Mouse (Mus musculus) limb, embryonic 14.5 days (tissue): ENCODE results near the gene Cdan1. TPM values are rescaled to one million over a fixed set of nuclear protein-coding genes. Genes with fewer than 3 reads are reported as not detected.

ENCODE experiments used
- ATAC-seq: fragments of 200-750 bp; cut with Nextera tagmentation; 2 replicates; pipeline ENCODE4 v1.8.0; 2017; ENCODE audit warnings: low read depth, moderate number of reproducible peaks, moderate TSS enrichment; ENCODE audit not compliant: low FRiP score
- DNase-seq: peaks from one replicate; pipeline ENCODE4 v3.0.0-alpha.2; 2015; ENCODE audit warnings: low spot score
- H3K27ac ChIP-seq: fragments of 300-500 bp; sonication (generic); replicated peaks from 2 replicates; pipeline ENCODE4 v1.5.1; 2014; ENCODE audit warnings: low read depth, mild to moderate bottlenecking, low read length, moderate library complexity, mixed read lengths
- H3K27me3 ChIP-seq: fragments of 300-500 bp; sonication (generic); 2 replicates; pipeline ENCODE4 v1.6.1; 2014; ENCODE audit warnings: low read length, mixed read lengths; ENCODE audit not compliant: control insufficient read depth, insufficient read depth
- H3K36me3 ChIP-seq: fragments of 300-500 bp; sonication (generic); 2 replicates; pipeline ENCODE4 v1.6.1; 2014; ENCODE audit warnings: mild to moderate bottlenecking, low read length, moderate library complexity, mixed read lengths; ENCODE audit not compliant: control insufficient read depth, insufficient read depth
- H3K4me1 ChIP-seq: fragments of 300-500 bp; sonication (generic); 2 replicates; pipeline ENCODE4 v1.6.1; 2014; ENCODE audit warnings: antibody characterized with exemption, low read length, mixed read lengths; ENCODE audit not compliant: control insufficient read depth, insufficient read depth
- H3K4me2 ChIP-seq: fragments of 300-500 bp; sonication (generic); replicated peaks from 2 replicates; pipeline ENCODE4 v1.6.1; 2014; ENCODE audit warnings: low read depth, mild to moderate bottlenecking, low read length, moderate library complexity; ENCODE audit not compliant: severe bottlenecking
- H3K4me3 ChIP-seq: fragments of 300-500 bp; sonication (generic); replicated peaks from 2 replicates; pipeline ENCODE4 v1.5.1; 2014; ENCODE audit warnings: low read length
- H3K9ac ChIP-seq: fragments of 300-500 bp; sonication (generic); 2 replicates; pipeline ENCODE4 v1.6.1; 2014; ENCODE audit warnings: mild to moderate bottlenecking, low read depth, low read length, moderate library complexity; ENCODE audit not compliant: severe bottlenecking
- H3K9me3 ChIP-seq: fragments of 300-500 bp; sonication (generic); 2 replicates; pipeline ENCODE4 v1.6.1; 2016; ENCODE audit warnings: low read length; ENCODE audit not compliant: control insufficient read depth
- POLR2A ChIP-seq: fragments of 200-500 bp; IDR thresholded peaks from 2 replicates; pipeline ENCODE4 v1.8.0; 2012; ENCODE audit warnings: inconsistent platforms, mild to moderate bottlenecking, moderate library complexity, borderline replicate concordance; ENCODE audit not compliant: insufficient read depth, insufficient read length; ENCODE audit errors: extremely low read depth
- WGBS: fragments of 180-500 bp; shearing (Covaris S2); extraction: QIAGEN DNeasy Blood & Tissue Kit; methylation state at CpG from one replicate; pipeline ENCODE4 v1.1.7; 2014; 5-methylcytosine and 5-hydroxymethylcytosine counted together
- polyA plus RNA-seq, 2 experiments: library from polyadenylated mRNA; depleted of rRNA in 1 of 2; stranded (reverse) in 1 of 2; unstranded in 1 of 2; fragments of >200 nt; fragmentation: Nextera tagmentation in 1 of 2; extraction: Ambion mirVana in 1 of 2; gene quantifications; 2 replicates each; pipeline versions ENCODE4 v1.2.1 to v1.2.3; 2012 to 2014

Gene Cdan1
- polyA plus RNA-seq, 2 experiments = 11.3 to 37.8 TPM

DNA sequence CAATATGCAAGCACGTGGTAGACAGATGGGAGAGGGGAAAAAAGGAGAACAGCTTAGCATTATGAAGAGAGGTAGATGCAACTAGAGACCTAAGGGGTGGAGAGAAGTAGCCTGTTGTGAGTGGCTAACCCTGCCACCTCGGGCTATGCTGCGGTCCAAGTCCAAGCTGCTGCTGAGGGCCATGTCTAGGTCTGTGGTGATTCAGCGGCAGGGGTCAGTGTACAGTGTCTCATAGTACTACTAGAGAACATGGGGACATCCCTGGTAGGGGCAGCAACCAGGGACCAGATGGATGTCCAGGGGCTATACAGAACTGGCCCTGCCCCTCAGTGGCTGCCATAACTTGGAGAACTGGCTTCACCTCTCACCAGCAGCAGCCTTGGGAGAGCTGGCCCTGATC is 14.8 kb downstream of the Cdan1 start:
- no peak overlapping the region for H3K4me3 ChIP-seq
- H3K27ac ChIP-seq = no peak overlapping the region
- no peak overlapping the region for H3K4me2 ChIP-seq
- no peaks in the 10 kb centered on the region for H3K4me1 ChIP-seq
- no peaks in the 10 kb centered on the region for H3K36me3 ChIP-seq
- no peak for ATAC-seq
- no peak overlapping the region for H3K9ac ChIP-seq
- no peaks in the 10 kb centered on the region for H3K27me3 ChIP-seq
- WGBS = 94% methylated on average over 4 of the region's 4 CpGs
- no peak for TF ChIP-seq POLR2A
- H3K9me3 ChIP-seq = 0 out of 2 replicates have a peak, but pooled peaks cover 7% of the 10 kb centered on the region
- DNase-seq = no peak

DNA sequence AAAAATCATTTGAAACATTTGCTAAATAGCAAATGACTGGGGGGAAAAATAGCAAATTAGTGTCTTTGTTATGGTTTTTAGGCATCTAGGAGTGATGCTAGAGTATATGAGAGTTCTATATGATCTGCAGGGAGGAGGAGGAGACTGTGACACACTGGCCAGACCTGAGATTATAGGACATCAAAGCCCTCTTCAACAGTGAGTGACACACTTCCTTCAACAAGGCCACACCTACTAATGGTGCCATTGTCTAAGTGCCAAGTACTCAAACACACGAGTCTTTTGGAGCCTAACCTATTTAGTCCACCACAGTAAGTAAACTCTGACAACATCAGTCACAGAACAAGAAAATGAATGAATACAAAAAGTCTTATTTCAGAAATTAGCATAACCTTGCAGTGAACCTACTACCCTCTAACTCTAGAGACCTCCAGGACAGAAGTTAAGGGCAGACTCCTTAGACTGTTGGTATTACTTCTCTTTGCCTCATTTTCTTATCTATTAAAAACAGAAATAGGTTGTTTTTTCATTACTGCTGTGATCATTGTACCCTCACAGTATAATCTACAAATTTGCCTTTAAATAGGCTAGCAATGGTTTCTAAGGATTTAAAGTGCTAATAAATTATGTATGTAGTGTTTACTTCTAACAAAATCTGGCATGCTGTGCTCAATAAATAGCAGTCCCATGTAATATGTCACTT is 22.8 kb downstream of the Cdan1 start:
- ATAC-seq (no peak), DNase-seq (no peak)
- Histone ChIP-seq H3K27ac (no peak overlapping the region), H3K9ac (no peak overlapping the region), H3K9me3 (no peaks in the 10 kb centered on the region), H3K36me3 (no peaks in the 10 kb centered on the region), H3K4me3 (no peak overlapping the region), H3K4me1 (no peaks in the 10 kb centered on the region), H3K4me2 (no peak overlapping the region), H3K27me3 (no peaks in the 10 kb centered on the region)
- TF ChIP-seq POLR2A = no peak
- 63% methylated on average over 1 of the region's 1 CpGs for WGBS

DNA sequence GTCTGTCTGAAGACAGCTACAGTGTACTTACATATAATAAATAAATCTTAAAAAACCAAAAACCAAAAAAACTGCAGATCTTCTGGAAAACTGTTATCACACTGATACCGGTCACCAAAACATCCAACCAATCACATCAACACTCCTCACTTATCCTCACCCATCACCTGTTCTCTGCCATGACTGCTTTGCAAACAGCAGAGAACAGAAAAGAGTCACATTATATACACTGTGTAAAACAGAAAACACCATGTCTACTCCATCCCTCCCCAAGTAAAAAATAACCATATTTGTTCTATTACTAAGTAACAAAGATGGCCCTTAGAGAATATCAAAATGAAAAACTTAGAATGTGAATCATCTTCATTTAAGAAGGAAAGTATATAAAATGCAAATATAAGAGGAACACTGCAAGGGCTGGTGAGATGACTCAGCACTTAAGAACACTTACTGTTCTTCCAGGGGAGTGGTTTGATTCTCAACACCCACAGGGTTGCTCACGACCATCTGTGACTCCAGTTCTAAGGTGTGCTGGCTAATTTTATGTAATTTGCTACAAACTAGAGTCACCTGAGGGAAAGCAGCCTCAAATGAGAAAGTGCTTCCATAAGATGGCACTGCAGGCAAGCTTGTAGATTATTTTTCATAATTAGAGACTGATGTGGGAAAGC is 79.5 kb downstream of the Cdan1 start:
- Histone ChIP-seq H3K9me3 (no peaks in the 10 kb centered on the region), H3K4me1 (no peaks in the 10 kb centered on the region), H3K9ac (no peak overlapping the region), H3K36me3 (peaks cover 23% of the 10 kb centered on the region), H3K4me3 (no peak overlapping the region), H3K27ac (no peak overlapping the region), H3K4me2 (no peak overlapping the region), H3K27me3 (no peaks in the 10 kb centered on the region)
- WGBS = 89% methylated on average over 2 of the region's 2 CpGs
- ATAC-seq = no peak
- no peak for DNase-seq
- TF ChIP-seq POLR2A = no peak

DNA sequence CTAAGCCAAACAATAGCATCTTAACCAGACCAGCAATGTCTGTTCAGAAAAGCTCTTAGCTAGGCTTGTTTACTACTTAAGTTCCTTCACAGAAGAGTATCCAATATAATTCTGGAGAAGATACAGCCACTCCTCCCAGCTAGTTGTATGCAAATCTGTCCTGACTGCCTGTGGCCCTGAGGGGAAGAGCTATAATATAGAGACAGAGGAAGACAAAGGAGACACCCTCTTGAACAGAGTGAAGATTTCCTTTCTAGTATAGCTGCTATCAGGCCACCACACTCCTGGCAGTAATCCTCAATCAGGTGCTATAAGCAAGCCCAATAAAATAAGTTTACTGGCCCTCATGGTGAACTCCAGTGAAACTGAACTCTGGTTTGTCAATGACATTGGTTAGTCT is 88.0 kb downstream of the Cdan1 start:
- Histone ChIP-seq H3K27me3 (no peaks in the 10 kb centered on the region), H3K9ac (no peak overlapping the region), H3K9me3 (no peaks in the 10 kb centered on the region), H3K4me1 (no peaks in the 10 kb centered on the region), H3K4me2 (no peak overlapping the region), H3K4me3 (no peak overlapping the region), H3K36me3 (peaks cover 15% of the 10 kb centered on the region), H3K27ac (no peak overlapping the region)
- no peak for TF ChIP-seq POLR2A
- ATAC-seq (no peak), DNase-seq (no peak)

DNA sequence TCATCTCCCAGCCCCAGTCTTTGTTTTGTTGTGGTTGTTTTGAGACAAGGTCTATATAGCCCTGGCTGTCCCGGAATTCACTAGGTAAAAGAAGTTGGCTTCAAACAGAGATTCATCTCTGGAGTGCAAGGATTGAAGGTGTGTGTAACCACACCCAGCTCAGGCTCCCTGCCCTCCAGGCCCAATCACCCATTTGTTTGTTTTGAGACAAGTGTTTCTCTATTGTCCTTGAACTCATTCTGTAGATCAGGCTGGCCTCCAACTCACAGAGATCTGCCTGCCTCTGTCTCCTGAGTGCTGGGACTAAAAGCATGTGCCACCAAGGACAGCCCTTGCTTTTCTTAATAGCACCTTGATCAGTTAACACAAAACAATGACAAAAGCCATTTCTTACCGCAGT is 101.9 kb downstream of the Cdan1 start:
- Histone ChIP-seq H3K27ac (no peak overlapping the region), H3K4me3 (no peak overlapping the region), H3K9me3 (no peaks in the 10 kb centered on the region), H3K36me3 (peaks cover 44% of the 10 kb centered on the region), H3K27me3 (no peaks in the 10 kb centered on the region), H3K4me1 (no peaks in the 10 kb centered on the region), H3K9ac (no peak overlapping the region), H3K4me2 (no peak overlapping the region)
- no peak for TF ChIP-seq POLR2A
- ATAC-seq (no peak), DNase-seq (no peak)
- 91% methylated on average over 2 of the region's 2 CpGs for WGBS

DNA sequence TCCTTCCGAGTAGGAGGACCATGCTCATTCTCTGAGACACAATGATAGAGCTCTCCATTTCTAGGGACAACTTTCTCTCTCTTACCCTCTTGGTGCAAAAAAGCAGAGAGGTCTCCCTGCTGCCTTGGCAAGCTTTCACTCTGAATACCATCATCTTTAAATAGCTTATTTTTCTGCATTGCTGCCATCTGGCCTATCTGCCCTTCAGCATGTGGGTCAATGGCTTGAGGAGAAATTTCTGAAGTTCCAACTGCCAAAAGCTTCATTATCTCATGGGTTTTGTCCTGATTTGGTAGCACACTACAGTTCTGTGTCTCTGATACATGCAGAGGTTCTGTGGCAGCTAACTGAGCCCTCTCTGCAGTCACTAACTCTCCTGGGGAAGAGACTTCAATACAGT is 104.4 kb downstream of the Cdan1 start:
- no peak for ATAC-seq
- Histone ChIP-seq H3K9me3 (no peaks in the 10 kb centered on the region), H3K27ac (no peak overlapping the region), H3K36me3 (peaks cover 45% of the 10 kb centered on the region), H3K4me1 (no peaks in the 10 kb centered on the region), H3K9ac (no peak overlapping the region), H3K4me3 (no peak overlapping the region), H3K27me3 (no peaks in the 10 kb centered on the region), H3K4me2 (no peak overlapping the region)
- no peak for TF ChIP-seq POLR2A
- 87% methylated on average over 1 of the region's 1 CpGs for WGBS
- no peak for DNase-seq
